Mouse (Mus musculus): Measurements from ENCODE around the gene Capns1. TPM values are rescaled to one million over a fixed set of nuclear protein-coding genes. Genes with fewer than 3 reads are reported as not detected.
A peak's percentile ranks its signal among the peaks of the same experiment; 100 is the strongest.

Gene Capns1
- polyA plus RNA-seq, 1 experiment from 2014 or later, result 51.3 TPM

GRCm38 (mm10) chr7:30155507-30155906, 43.1 kb downstream of the Capns1 start:
- H3K4me3 ChIP-seq (replicated peaks), result no peak overlapping the region
- no peaks in the 10 kb centered on the region for H3K27me3 ChIP-seq
- H3K27ac ChIP-seq, result no peak overlapping the region
- ATAC-seq (ENCODE audit: low FRiP score), result no peak
- peaks cover 77% of the 10 kb centered on the region for H3K36me3 ChIP-seq (replicated peaks)
- H3K9me3 ChIP-seq, result peaks cover 84% of the 10 kb centered on the region
- no peak overlapping the region for H3K4me2 ChIP-seq
- H3K4me1 ChIP-seq, result no peaks in the 10 kb centered on the region
- WGBS, result 95% methylated on average over 3 of the region's 3 CpGs
- H3K9ac ChIP-seq, result no peak overlapping the region

GRCm38 (mm10) chr7:30154040-30154439, 44.6 kb downstream of the Capns1 start:
- Histone ChIP-seq H3K27ac (no peak overlapping the region), H3K9ac (no peak overlapping the region), H3K4me3 (replicated peaks) (no peak overlapping the region), H3K4me1 (no peaks in the 10 kb centered on the region), H3K27me3 (no peaks in the 10 kb centered on the region), H3K36me3 (replicated peaks) (peaks cover 78% of the 10 kb centered on the region), H3K4me2 (no peak overlapping the region), H3K9me3 (peaks cover 86% of the 10 kb centered on the region)
- 95% methylated on average over 1 of the region's 1 CpGs for WGBS
- no peak for ATAC-seq (ENCODE audit: low FRiP score)

- peaks cover 38% of the 10 kb centered on the region for H3K36me3 ChIP-seq (replicated peaks)
- peaks cover 55% of the 10 kb centered on the region for H3K9me3 ChIP-seq
- H3K27ac ChIP-seq, result no peak overlapping the region
- peaks cover 4% of the 10 kb centered on the region; the same call in 1 of the 2 replicates for H3K4me1 ChIP-seq
- no peak overlapping the region for H3K4me2 ChIP-seq
- no peak for ATAC-seq (ENCODE audit: low FRiP score)
- no peaks in the 10 kb centered on the region for H3K27me3 ChIP-seq
- H3K4me3 ChIP-seq (replicated peaks), result no peak overlapping the region
- WGBS, result 92% methylated on average over 5 of the region's 5 CpGs
- no peak overlapping the region for H3K9ac ChIP-seq
Measured at GRCm38 (mm10) chr7:30147011-30147410, 51.6 kb downstream of the Capns1 start.

DNA sequence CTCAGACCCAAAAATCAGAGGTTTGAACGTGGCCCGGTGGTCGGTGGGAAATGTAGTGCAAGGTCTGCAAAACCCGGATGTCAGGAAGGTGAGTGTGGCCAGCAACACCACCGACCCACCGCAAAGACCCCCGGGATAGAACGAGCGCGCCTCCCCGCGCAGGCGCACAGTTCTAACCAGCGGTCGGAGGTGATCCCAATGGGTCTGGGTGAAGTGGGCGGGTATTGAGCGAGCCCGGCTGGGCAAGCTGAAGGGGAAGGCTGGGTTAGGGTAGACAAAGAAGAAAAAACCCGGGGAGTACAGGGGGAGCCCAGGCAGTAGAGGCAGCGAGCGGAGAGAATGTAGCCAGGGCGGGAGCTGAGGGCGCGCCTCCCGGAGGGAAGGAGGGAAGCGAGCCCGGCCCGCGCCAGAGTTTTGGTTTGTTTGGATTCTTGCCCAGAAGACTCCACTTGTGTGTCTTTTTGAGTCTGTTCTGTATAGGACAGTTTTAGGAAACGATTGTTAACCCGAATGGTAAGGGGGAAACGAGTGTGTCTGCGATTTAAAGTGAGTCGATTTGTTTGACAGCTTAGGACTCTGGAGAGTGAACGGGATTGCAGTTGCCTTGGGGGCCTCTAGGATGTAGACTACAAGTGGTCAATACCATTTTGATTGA, 54.9 kb downstream of the Capns1 start:
- 2% methylated on average over 35 of the region's 35 CpGs for WGBS
- Histone ChIP-seq H3K27me3 (no peaks in the 10 kb centered on the region), H3K9ac (peak overlapping the region; percentile 59), H3K4me1 (peaks cover 4% of the 10 kb centered on the region; the same call in 1 of the 2 replicates), H3K9me3 (peaks cover 23% of the 10 kb centered on the region; the same call in 1 of the 2 replicates), H3K36me3 (replicated peaks) (peaks cover 21% of the 10 kb centered on the region; the same call in 1 of the 2 replicates), H3K27ac (peak overlapping the region; percentile 91), H3K4me2 (peak overlapping the region; percentile 63), H3K4me3 (replicated peaks) (peak overlapping the region; percentile 57)
- ATAC-seq (ENCODE audit: low FRiP score), result peak; percentile 96

GRCm38 (mm10) chr7:30143170-30143554, 55.4 kb downstream of the Capns1 start:
- ATAC-seq (ENCODE audit: low FRiP score), result no peak
- peaks cover 20% of the 10 kb centered on the region; the same call in 1 of the 2 replicates for H3K36me3 ChIP-seq (replicated peaks)

More at GRCm38 (mm10) chr7:30143170-30143554, 55.4 kb downstream of the Capns1 start:
- Histone ChIP-seq H3K4me2 (peak overlapping the region; percentile 63), H3K4me3 (replicated peaks) (peak overlapping the region; percentile 57), H3K27me3 (no peaks in the 10 kb centered on the region), H3K9me3 (peaks cover 19% of the 10 kb centered on the region; the same call in 1 of the 2 replicates), H3K9ac (peak overlapping the region; percentile 59; the same call in 1 of the 2 replicates), H3K4me1 (peaks cover 4% of the 10 kb centered on the region; the same call in 1 of the 2 replicates), H3K27ac (peak overlapping the region; percentile 91)
- 16% methylated on average over 8 of the region's 8 CpGs for WGBS

Other genes with a start within 250 kb of the Capns1 start
- 15.4 and 16.5 TPM in 2 replicates for gene Zfp74, start 244.7 kb downstream of the Capns1 start, polyA plus RNA-seq (2016; fragmentation: Nextera tagmentation; extraction: Ambion mirVana)
- 10.3 and 12.1 TPM in 2 replicates for gene Zfp568, start 214.9 kb downstream of the Capns1 start, polyA plus RNA-seq (2016; fragmentation: Nextera tagmentation; extraction: Ambion mirVana)
- 6.0 and 6.1 TPM in 2 replicates for gene Zfp14, start 147.4 kb downstream of the Capns1 start, polyA plus RNA-seq (2016; fragmentation: Nextera tagmentation; extraction: Ambion mirVana)
- gene Zfp82, start 125.9 kb downstream of the Capns1 start, polyA plus RNA-seq (2016; fragmentation: Nextera tagmentation; extraction: Ambion mirVana), result 4.7 and 8.9 TPM in 2 replicates
- 2.7 and 6.9 TPM in 2 replicates for gene Gm26920, start 108.4 kb downstream of the Capns1 start, polyA plus RNA-seq (2016; fragmentation: Nextera tagmentation; extraction: Ambion mirVana)
- gene Zfp566, start 108.3 kb downstream of the Capns1 start, polyA plus RNA-seq (2016; fragmentation: Nextera tagmentation; extraction: Ambion mirVana), result 13.5 and 16.2 TPM in 2 replicates
- 129 TPM in 2 replicates for gene Zfp260, start 104.0 kb downstream of the Capns1 start, polyA plus RNA-seq (2016; fragmentation: Nextera tagmentation; extraction: Ambion mirVana)
- 16.1 and 21.2 TPM in 2 replicates for gene Zfp382, start 76.9 kb downstream of the Capns1 start, polyA plus RNA-seq (2016; fragmentation: Nextera tagmentation; extraction: Ambion mirVana)
- 23.6 and 25.8 TPM in 2 replicates for gene Zfp146, start 29.1 kb downstream of the Capns1 start, polyA plus RNA-seq (2016; fragmentation: Nextera tagmentation; extraction: Ambion mirVana)
- 3.0 and 3.7 TPM in 2 replicates for gene Cox7a1, start 14.7 kb downstream of the Capns1 start, polyA plus RNA-seq (2016; fragmentation: Nextera tagmentation; extraction: Ambion mirVana)
- gene Polr2i, start 33.1 kb upstream of the Capns1 start, polyA plus RNA-seq (2016; fragmentation: Nextera tagmentation; extraction: Ambion mirVana), result 164 TPM in 2 replicates
- gene Tbcb, start 33.5 kb upstream of the Capns1 start, polyA plus RNA-seq (2016; fragmentation: Nextera tagmentation; extraction: Ambion mirVana), result 245 and 256 TPM in 2 replicates
- 0.28 TPM in 1 of 2 replicates, not detected in the other for gene Ovol3, start 36.9 kb upstream of the Capns1 start, polyA plus RNA-seq (2016; fragmentation: Nextera tagmentation; extraction: Ambion mirVana)
- gene Thap8, start 81.3 kb upstream of the Capns1 start, polyA plus RNA-seq (2016; fragmentation: Nextera tagmentation; extraction: Ambion mirVana), result 0.51 and 0.68 TPM in 2 replicates
- gene Wdr62, start 81.6 kb upstream of the Capns1 start, polyA plus RNA-seq (2016; fragmentation: Nextera tagmentation; extraction: Ambion mirVana), result 17.2 and 18.6 TPM in 2 replicates
- gene Clip3, start 92.9 kb upstream of the Capns1 start, polyA plus RNA-seq (2016; fragmentation: Nextera tagmentation; extraction: Ambion mirVana), result 77.2 and 87.9 TPM in 2 replicates
- gene Alkbh6, start 109.9 kb upstream of the Capns1 start, polyA plus RNA-seq (2016; fragmentation: Nextera tagmentation; extraction: Ambion mirVana), result 73.2 and 79.0 TPM in 2 replicates
- 21.8 and 23.5 TPM in 2 replicates for gene Syne4, start 116.0 kb upstream of the Capns1 start, polyA plus RNA-seq (2016; fragmentation: Nextera tagmentation; extraction: Ambion mirVana)
- 2.0 TPM in 1 of 2 replicates, not detected in the other for gene E130208F15Rik, start 122.9 kb upstream of the Capns1 start, polyA plus RNA-seq (2016; fragmentation: Nextera tagmentation; extraction: Ambion mirVana)
- gene Sdhaf1, start 125.1 kb upstream of the Capns1 start, polyA plus RNA-seq (2016; fragmentation: Nextera tagmentation; extraction: Ambion mirVana), result 22.0 and 23.8 TPM in 2 replicates
- gene Lrfn3, start 164.0 kb upstream of the Capns1 start, polyA plus RNA-seq (2016; fragmentation: Nextera tagmentation; extraction: Ambion mirVana), result 7.3 and 8.1 TPM in 2 replicates
- 11.3 and 11.7 TPM in 2 replicates for gene Tyrobp, start 214.9 kb upstream of the Capns1 start, polyA plus RNA-seq (2016; fragmentation: Nextera tagmentation; extraction: Ambion mirVana)
- gene Hcst, start 221.0 kb upstream of the Capns1 start, polyA plus RNA-seq (2016; fragmentation: Nextera tagmentation; extraction: Ambion mirVana), result not detected in 2 replicates
- 0.97 and 1.4 TPM in 2 replicates for gene Nfkbid, start 222.9 kb upstream of the Capns1 start, polyA plus RNA-seq (2016; fragmentation: Nextera tagmentation; extraction: Ambion mirVana)
- 214 and 237 TPM in 2 replicates for gene Aplp1, start 246.7 kb upstream of the Capns1 start, polyA plus RNA-seq (2016; fragmentation: Nextera tagmentation; extraction: Ambion mirVana)

Data from forebrain, embryonic 12.5 days (tissue).